Mouse (Mus musculus) T-helper 1 cell (primary cell): Measurements from ENCODE around the gene Plcz1.

Source experiments
- in situ Hi-C: fragments of 300-600 bp; cut with MboI, MseI; formaldehyde crosslinking; loops from one replicate; pipeline ENCODE4 v1.15.1; 2025; ENCODE audit warnings: high pct_unique_total_duplicates

Gene Plcz1

DNA sequence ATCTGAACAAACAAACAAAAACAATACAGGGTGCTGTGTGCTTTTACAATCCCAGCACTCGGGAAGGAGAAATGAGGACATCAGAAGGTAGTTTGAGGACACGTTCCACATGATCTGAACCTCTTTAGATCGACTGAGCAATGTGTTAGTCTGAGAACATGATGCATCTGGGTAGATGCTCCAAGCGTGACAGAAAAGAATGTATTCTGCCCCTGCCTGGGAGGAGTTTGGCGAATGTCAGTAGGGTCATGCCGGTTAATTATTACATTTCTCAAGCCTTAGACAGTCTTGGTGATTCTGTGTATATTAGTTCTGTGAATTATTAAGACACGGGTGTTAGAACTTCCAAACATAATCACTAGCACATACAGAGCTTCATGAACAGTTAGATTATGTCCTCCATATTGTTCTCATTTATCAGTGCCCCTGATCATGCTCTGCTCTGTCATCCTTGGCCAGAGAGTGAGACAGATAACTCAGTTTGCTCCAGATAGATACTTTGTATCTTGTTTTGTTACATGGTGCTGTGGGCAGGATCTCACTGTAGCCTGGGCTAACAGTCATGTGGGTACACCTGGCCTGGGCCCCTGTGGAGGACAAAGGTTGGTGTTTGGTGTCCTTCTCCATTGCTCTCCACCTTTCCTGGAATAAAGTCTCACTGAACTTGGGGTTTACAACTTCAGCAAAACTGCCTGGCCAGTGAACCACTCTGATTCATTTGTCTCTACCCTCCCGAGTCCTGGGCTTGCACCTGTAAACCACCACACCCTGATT lies 94.0 kb downstream of the Plcz1 start:
- in situ Hi-C loops = no loop called here
